Mouse (Mus musculus) heart, postnatal 0 days (tissue): Measurements from ENCODE around the gene Commd1.

Experiments used
- CTCF ChIP-seq: IDR thresholded peaks from 2 replicates; pipeline ENCODE4 v1.5.1; 2016; ENCODE audit warnings: antibody characterized with exemption, control low read depth, low read depth
- EP300 ChIP-seq: IDR thresholded peaks from 2 replicates; pipeline ENCODE4 v1.6.1; 2016; ENCODE audit warnings: antibody characterized with exemption, low read depth

GRCm38 (mm10) chr11:22859633-22860334 is 122.4 kb downstream of the Commd1 start:
- TF ChIP-seq CTCF (no peak), EP300 (no peak)
